Mouse (Mus musculus): ENCODE measurements around the gene Mast4. TPM values are rescaled to one million over a fixed set of nuclear protein-coding genes. Genes with fewer than 3 reads are reported as not detected.

Gene Mast4
- polyA plus RNA-seq, 1 experiment from 2014 or later = 45.4 TPM

DNA sequence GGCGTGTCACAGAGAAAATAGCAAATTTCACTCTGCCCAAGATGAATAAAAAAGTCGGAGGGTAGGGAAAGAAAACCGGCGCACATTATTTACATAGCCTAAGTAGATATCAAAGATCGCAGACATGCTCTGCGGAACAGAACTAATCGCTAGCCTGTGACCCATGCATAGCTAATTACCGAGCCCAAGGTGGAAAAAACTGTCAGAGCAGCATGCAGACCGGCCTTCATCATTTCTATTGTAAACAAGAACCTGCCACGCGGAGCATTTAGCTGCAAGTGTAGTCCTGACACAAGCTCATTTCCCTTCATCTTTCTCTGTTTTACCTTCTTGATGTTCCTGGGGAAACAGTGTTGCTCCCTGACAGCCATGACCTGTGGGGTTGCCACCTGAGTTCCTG, 342.4 kb downstream of the Mast4 start:
- Histone ChIP-seq H3K27me3 (ENCODE audit: control insufficient read depth, insufficient read depth, low read length) (no peaks in the 10 kb centered on the region), H3K27ac (ENCODE audit: low read depth, low read length) (no peak overlapping the region), H3K9me3 (replicated peaks; ENCODE audit: control insufficient read depth, low read length) (no peaks in the 10 kb centered on the region), H3K9ac (ENCODE audit: low read depth, low read length) (no peak overlapping the region), H3K36me3 (ENCODE audit: control insufficient read depth, insufficient read depth, low read length) (no peaks in the 10 kb centered on the region), H3K4me1 (ENCODE audit: control insufficient read depth, insufficient read depth, low read length) (peaks cover 5% of the 10 kb centered on the region; the same call in 1 of the 2 replicates), H3K4me2 (no peak overlapping the region), H3K4me3 (ENCODE audit: low read depth, low read length) (no peak overlapping the region)
- WGBS (ENCODE audit: insufficient replicate concordance) = 78% methylated on average over 11 of the region's 11 CpGs
- no peak for ATAC-seq (replicated peaks; ENCODE audit: insufficient number of reproducible peaks, low FRiP score, low TSS enrichment)

DNA sequence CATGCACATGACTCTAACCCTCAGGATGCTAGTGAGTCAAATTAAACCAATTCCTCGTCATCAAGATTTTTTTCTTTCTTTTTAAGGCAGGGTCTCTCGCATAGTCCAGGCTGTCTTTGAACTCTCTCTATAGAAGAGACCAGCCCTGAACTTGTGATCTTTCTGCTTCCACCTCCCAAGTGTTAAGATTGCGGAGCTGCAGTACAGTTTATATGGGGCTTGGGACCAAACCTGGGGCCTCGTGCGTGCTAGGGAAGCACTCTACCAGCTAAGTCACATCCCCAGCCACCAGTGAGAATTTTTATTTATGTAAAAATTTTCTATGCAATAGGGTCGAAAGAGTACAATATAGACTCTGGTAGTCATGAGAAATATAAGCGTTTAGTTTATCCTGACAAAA, 343.1 kb downstream of the Mast4 start:
- H3K9me3 ChIP-seq (replicated peaks; ENCODE audit: control insufficient read depth, low read length) = no peaks in the 10 kb centered on the region
- no peaks in the 10 kb centered on the region for H3K36me3 ChIP-seq (ENCODE audit: control insufficient read depth, insufficient read depth, low read length)
- no peaks in the 10 kb centered on the region for H3K27me3 ChIP-seq (ENCODE audit: control insufficient read depth, insufficient read depth, low read length)
- ATAC-seq (replicated peaks; ENCODE audit: insufficient number of reproducible peaks, low FRiP score, low TSS enrichment) = no peak
- no peak overlapping the region for H3K4me2 ChIP-seq
- no peak overlapping the region for H3K9ac ChIP-seq (ENCODE audit: low read depth, low read length)
- H3K4me3 ChIP-seq (ENCODE audit: low read depth, low read length) = no peak overlapping the region
- 84% methylated on average over 7 of the region's 7 CpGs for WGBS (ENCODE audit: insufficient replicate concordance)
- H3K27ac ChIP-seq (ENCODE audit: low read depth, low read length) = no peak overlapping the region
- H3K4me1 ChIP-seq (ENCODE audit: control insufficient read depth, insufficient read depth, low read length) = peaks cover 5% of the 10 kb centered on the region; the same call in 1 of the 2 replicates

DNA sequence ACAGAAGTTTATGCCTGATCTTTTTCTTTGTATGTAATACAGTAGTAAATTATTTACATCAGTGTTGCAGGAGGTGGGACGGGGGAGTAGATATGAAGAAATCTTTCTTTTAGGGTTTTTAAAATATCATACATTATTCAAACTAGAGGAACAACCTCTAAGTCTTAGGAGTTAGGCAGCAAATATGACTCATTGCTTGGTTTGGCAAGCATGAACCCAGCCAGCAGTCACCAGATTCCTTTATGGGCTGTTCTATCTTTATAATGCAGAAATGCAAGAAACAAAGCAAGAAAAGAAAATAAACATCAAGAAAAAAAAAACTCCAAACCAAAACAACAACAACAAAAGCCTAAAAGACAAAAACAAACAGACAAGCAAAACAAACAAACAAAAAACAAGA, 344.2 kb downstream of the Mast4 start:
- Histone ChIP-seq H3K4me2 (no peak overlapping the region), H3K9ac (ENCODE audit: low read depth, low read length) (no peak overlapping the region), H3K4me3 (ENCODE audit: low read depth, low read length) (no peak overlapping the region), H3K4me1 (ENCODE audit: control insufficient read depth, insufficient read depth, low read length) (peaks cover 5% of the 10 kb centered on the region; the same call in 1 of the 2 replicates), H3K9me3 (replicated peaks; ENCODE audit: control insufficient read depth, low read length) (no peaks in the 10 kb centered on the region), H3K27ac (ENCODE audit: low read depth, low read length) (no peak overlapping the region), H3K36me3 (ENCODE audit: control insufficient read depth, insufficient read depth, low read length) (no peaks in the 10 kb centered on the region), H3K27me3 (ENCODE audit: control insufficient read depth, insufficient read depth, low read length) (no peaks in the 10 kb centered on the region)
- 80% methylated on average over 1 of the region's 1 CpGs for WGBS (ENCODE audit: insufficient replicate concordance)
- ATAC-seq (replicated peaks; ENCODE audit: insufficient number of reproducible peaks, low FRiP score, low TSS enrichment) = no peak

DNA sequence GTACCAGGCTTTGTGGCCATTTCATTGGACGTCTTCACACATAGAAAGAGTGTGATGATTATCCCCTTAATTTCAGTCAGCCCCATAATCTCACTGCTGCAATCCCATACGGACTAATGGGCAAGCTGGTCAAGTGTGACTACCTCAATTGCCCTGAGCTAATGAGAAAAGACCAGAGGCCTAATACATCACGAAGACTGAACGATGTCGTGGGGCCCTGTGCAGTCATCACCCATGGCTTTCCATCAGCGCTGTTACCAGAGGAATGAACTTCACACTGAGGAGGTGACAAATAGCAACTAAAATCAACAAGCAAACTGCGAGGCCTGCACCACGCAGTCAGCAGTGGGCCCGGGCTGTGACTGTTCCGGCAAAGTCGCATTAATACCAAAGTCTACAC, 344.7 kb downstream of the Mast4 start:
- no peak for ATAC-seq (replicated peaks; ENCODE audit: insufficient number of reproducible peaks, low FRiP score, low TSS enrichment)
- Histone ChIP-seq H3K9me3 (replicated peaks; ENCODE audit: control insufficient read depth, low read length) (no peaks in the 10 kb centered on the region), H3K4me1 (ENCODE audit: control insufficient read depth, insufficient read depth, low read length) (peaks cover 5% of the 10 kb centered on the region; the same call in 1 of the 2 replicates), H3K27me3 (ENCODE audit: control insufficient read depth, insufficient read depth, low read length) (no peaks in the 10 kb centered on the region), H3K9ac (ENCODE audit: low read depth, low read length) (no peak overlapping the region), H3K4me3 (ENCODE audit: low read depth, low read length) (no peak overlapping the region), H3K27ac (ENCODE audit: low read depth, low read length) (no peak overlapping the region), H3K4me2 (no peak overlapping the region), H3K36me3 (ENCODE audit: control insufficient read depth, insufficient read depth, low read length) (no peaks in the 10 kb centered on the region)
- 64% methylated on average over 11 of the region's 11 CpGs for WGBS (ENCODE audit: insufficient replicate concordance)

DNA sequence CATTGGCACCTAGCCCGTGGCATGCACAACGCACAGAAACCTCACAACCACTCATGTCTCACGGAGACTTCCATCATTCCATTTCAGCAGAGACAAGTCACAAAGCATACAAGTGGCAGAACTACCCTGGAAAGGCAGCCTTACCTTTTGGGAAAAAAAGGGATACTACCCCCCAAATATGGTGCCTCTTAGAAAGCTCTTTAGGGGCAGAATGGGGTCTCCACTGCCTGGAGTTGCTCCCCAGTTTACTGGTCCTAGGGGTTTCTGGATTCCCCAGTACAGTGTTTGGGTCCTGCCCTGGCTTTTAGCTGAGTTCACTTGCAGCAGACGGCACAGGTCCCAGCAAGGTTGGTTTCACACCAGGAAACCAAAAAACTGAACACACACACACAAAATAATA, 345.3 kb downstream of the Mast4 start:
- H3K4me3 ChIP-seq (ENCODE audit: low read depth, low read length) = no peak overlapping the region
- H3K9me3 ChIP-seq (replicated peaks; ENCODE audit: control insufficient read depth, low read length) = no peaks in the 10 kb centered on the region
- 81% methylated on average over 4 of the region's 4 CpGs for WGBS (ENCODE audit: insufficient replicate concordance)
- H3K36me3 ChIP-seq (ENCODE audit: control insufficient read depth, insufficient read depth, low read length) = no peaks in the 10 kb centered on the region
- no peak overlapping the region for H3K4me2 ChIP-seq
- no peak for ATAC-seq (replicated peaks; ENCODE audit: insufficient number of reproducible peaks, low FRiP score, low TSS enrichment)
- H3K9ac ChIP-seq (ENCODE audit: low read depth, low read length) = no peak overlapping the region
- no peak overlapping the region for H3K27ac ChIP-seq (ENCODE audit: low read depth, low read length)
- H3K4me1 ChIP-seq (ENCODE audit: control insufficient read depth, insufficient read depth, low read length) = peaks cover 5% of the 10 kb centered on the region; the same call in 1 of the 2 replicates
- H3K27me3 ChIP-seq (ENCODE audit: control insufficient read depth, insufficient read depth, low read length) = no peaks in the 10 kb centered on the region

DNA sequence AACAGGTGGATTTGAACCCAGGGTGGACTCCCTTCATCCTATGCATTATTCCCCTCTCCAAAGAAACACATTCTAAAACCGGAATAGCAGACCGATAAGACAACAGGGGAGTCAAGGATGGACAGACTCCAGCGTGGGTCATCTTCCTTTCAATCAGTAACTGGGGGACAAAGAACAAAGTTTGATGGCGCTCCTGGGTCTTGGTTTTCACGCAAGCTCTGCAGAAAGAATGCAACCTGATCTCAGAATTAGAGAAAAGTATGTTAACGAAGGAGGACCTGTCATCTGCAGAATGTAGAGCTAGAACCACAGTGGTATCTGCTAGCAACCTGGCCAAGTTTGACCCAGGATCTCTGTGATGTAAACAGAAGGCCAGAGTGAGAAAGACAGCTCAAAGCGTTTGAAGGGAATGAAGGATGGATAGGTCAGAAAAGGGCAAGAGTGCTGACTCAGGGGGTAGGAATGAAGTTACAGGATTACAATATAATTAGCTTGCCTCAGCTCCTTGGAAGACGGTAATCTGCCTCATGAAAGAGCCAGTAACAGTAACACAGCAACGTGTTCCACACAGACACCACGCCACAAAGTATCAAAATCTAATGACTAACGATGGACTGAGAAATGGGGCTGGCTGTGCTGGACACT, 345.9 kb downstream of the Mast4 start:
- Histone ChIP-seq H3K27ac (ENCODE audit: low read depth, low read length) (no peak overlapping the region), H3K36me3 (ENCODE audit: control insufficient read depth, insufficient read depth, low read length) (no peaks in the 10 kb centered on the region), H3K4me1 (ENCODE audit: control insufficient read depth, insufficient read depth, low read length) (peaks cover 5% of the 10 kb centered on the region; the same call in 1 of the 2 replicates), H3K4me2 (no peak overlapping the region), H3K9me3 (replicated peaks; ENCODE audit: control insufficient read depth, low read length) (no peaks in the 10 kb centered on the region), H3K4me3 (ENCODE audit: low read depth, low read length) (no peak overlapping the region), H3K27me3 (ENCODE audit: control insufficient read depth, insufficient read depth, low read length) (no peaks in the 10 kb centered on the region), H3K9ac (ENCODE audit: low read depth, low read length) (no peak overlapping the region)
- no peak for ATAC-seq (replicated peaks; ENCODE audit: insufficient number of reproducible peaks, low FRiP score, low TSS enrichment)
- 64% methylated on average over 11 of the region's 11 CpGs for WGBS (ENCODE audit: insufficient replicate concordance)

DNA sequence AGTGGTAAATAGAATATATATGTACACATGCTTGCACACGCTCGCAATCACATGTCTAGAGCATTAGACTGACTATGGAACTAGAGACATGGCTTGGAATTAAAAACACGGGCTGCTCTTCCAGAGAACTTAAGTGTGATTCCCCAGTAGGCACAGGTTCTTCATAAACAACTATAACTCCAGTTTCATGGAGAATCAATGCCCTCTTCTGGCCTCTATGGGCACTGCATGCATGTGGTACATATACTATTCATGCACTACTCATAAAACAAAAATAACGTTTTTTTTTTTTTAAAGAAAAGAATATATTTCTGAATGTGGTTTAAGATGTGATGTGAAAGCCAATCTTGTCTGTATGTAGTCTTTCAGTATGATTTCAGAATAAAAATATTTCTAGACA, 349.7 kb downstream of the Mast4 start:
- Histone ChIP-seq H3K9me3 (replicated peaks; ENCODE audit: control insufficient read depth, low read length) (no peaks in the 10 kb centered on the region), H3K9ac (ENCODE audit: low read depth, low read length) (no peak overlapping the region), H3K27me3 (ENCODE audit: control insufficient read depth, insufficient read depth, low read length) (no peaks in the 10 kb centered on the region), H3K4me2 (no peak overlapping the region), H3K27ac (ENCODE audit: low read depth, low read length) (no peak overlapping the region), H3K36me3 (ENCODE audit: control insufficient read depth, insufficient read depth, low read length) (no peaks in the 10 kb centered on the region), H3K4me3 (ENCODE audit: low read depth, low read length) (no peak overlapping the region), H3K4me1 (ENCODE audit: control insufficient read depth, insufficient read depth, low read length) (peaks cover 3% of the 10 kb centered on the region; the same call in 1 of the 2 replicates)
- 85% methylated on average over 4 of the region's 4 CpGs for WGBS (ENCODE audit: insufficient replicate concordance)
- ATAC-seq (replicated peaks; ENCODE audit: insufficient number of reproducible peaks, low FRiP score, low TSS enrichment) = no peak

DNA sequence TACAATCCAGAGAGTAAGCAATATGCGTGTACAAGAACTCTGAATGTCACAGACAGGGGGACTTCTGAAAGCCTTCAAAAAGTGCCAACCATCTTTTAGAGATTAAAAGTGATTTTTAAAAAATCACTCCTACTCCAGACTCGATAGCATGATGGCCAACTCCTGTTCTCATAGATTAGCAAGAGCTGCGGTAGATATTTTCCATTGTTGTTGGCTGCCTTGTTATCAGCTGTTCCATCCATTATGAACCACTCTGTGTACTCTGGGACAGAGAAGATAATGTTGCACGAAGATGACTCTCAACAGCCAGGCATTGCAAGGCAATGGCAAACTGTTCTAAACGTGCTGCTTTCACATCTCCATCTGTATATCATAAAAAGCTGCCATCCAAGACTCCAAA, 360.4 kb downstream of the Mast4 start:
- WGBS (ENCODE audit: insufficient replicate concordance) = 58% methylated on average over 5 of the region's 5 CpGs
- H3K4me3 ChIP-seq (ENCODE audit: low read depth, low read length) = no peak overlapping the region
- H3K36me3 ChIP-seq (ENCODE audit: control insufficient read depth, insufficient read depth, low read length) = no peaks in the 10 kb centered on the region

DNA sequence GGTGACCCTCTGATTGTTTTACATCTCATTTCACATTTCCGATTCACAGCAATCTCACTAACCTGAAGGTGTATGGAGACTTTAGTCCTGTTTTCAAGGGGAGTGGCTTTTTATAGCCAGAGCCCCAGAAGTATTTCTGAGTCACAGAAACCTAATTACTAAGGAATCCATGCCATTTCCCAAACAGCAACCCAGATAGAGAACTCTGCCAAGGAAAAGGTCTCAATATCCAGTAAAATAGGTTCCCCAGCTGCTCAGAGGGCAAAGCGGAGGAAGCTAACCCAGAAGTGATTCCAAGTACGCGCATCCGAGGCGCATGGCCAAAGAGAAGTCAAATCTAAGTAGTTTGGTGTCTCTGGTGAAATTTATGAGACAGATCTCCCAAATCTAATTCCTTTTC, 370.8 kb downstream of the Mast4 start:
- no peak overlapping the region for H3K9ac ChIP-seq (ENCODE audit: low read depth, low read length)
- no peaks in the 10 kb centered on the region for H3K36me3 ChIP-seq (ENCODE audit: control insufficient read depth, insufficient read depth, low read length)
- H3K27me3 ChIP-seq (ENCODE audit: control insufficient read depth, insufficient read depth, low read length) = no peaks in the 10 kb centered on the region
- no peaks in the 10 kb centered on the region for H3K9me3 ChIP-seq (replicated peaks; ENCODE audit: control insufficient read depth, low read length)
- H3K27ac ChIP-seq (ENCODE audit: low read depth, low read length) = no peak overlapping the region
- H3K4me2 ChIP-seq = no peak overlapping the region
- no peak overlapping the region for H3K4me3 ChIP-seq (ENCODE audit: low read depth, low read length)
- peaks cover 5% of the 10 kb centered on the region; the same call in 1 of the 2 replicates for H3K4me1 ChIP-seq (ENCODE audit: control insufficient read depth, insufficient read depth, low read length)
- 89% methylated on average over 6 of the region's 6 CpGs for WGBS (ENCODE audit: insufficient replicate concordance)
- ATAC-seq (replicated peaks; ENCODE audit: insufficient number of reproducible peaks, low FRiP score, low TSS enrichment) = no peak

More for the DNA sequence above, 360.4 kb downstream of the Mast4 start:
- peaks cover 11% of the 10 kb centered on the region; the same call in 1 of the 2 replicates for H3K4me1 ChIP-seq (ENCODE audit: control insufficient read depth, insufficient read depth, low read length)
- no peaks in the 10 kb centered on the region for H3K9me3 ChIP-seq (replicated peaks; ENCODE audit: control insufficient read depth, low read length)
- no peak overlapping the region for H3K27ac ChIP-seq (ENCODE audit: low read depth, low read length)
- H3K4me2 ChIP-seq = no peak overlapping the region
- no peak overlapping the region for H3K9ac ChIP-seq (ENCODE audit: low read depth, low read length)
- ATAC-seq (replicated peaks; ENCODE audit: insufficient number of reproducible peaks, low FRiP score, low TSS enrichment) = no peak
- H3K27me3 ChIP-seq (ENCODE audit: control insufficient read depth, insufficient read depth, low read length) = no peaks in the 10 kb centered on the region
